Mouse (Mus musculus) spleen, embryonic (tissue): Measurements from ENCODE around the gene Rab15.

Experiments used
- CTCF ChIA-PET: fragments of 350-600 bp; sonication (Branson Sonifier 250); formaldehyde crosslinking; loops from one replicate; lab custom pipeline; 2022; lab: Charles Lee

Rab15 gene

DNA sequence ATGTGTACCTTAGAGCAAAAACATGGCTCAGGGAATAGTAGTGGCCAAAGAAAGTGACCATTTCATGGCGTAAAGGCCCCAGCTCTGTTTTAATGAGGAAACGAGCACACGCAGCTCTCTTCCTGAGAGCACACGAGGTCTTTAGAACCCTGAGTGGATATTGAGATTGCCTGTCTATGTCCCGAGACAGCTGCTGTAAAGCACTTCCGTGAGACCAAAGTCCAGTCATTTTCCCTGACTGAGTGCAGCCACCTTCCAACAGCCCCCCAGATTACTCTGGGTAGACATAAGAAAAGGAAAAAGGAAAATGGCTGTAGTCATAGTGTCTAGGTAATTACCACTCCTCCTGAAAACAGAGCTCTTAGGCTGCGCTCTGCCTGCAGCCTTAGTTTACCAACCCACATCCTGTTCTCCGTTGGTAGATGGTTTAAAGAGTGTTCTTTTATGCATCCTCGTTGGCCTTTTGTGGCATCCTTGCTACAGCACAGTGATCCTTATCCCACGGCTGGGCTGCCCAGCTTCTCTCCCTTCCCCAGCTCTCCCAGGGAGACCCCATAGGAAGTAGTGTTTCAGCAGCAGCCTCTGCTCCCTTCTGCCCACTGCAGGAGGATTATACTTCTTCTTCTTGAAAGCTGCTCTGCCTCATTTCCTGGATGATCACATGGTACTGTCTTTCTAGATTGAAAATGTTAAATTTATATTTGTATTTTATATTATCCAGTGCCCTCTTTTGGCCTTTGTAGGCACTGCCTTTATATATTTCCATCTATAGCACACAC, 44.2 kb downstream of the Rab15 start:
- CTCF ChIA-PET = no interaction called here

DNA sequence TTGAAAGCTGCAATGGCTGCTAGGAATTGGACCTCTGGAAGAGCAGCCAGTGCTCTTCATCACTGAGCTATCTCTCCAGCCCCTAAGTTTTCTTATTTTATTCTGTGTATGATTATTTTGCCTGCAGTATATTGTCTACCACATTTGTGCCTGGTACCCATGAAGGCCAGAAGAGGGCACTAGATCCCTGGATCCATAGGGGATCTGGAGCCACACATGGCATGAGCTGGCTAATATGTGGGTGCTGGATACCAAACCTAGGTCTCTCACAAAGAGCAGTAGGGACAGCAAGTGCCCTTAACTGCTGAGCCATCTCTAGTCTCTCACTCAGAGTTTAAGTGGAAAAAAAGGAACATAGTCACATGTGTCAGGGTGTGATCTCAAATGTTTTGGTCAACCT, 44.9 kb downstream of the Rab15 start:
- CTCF ChIA-PET = no interaction called here

DNA sequence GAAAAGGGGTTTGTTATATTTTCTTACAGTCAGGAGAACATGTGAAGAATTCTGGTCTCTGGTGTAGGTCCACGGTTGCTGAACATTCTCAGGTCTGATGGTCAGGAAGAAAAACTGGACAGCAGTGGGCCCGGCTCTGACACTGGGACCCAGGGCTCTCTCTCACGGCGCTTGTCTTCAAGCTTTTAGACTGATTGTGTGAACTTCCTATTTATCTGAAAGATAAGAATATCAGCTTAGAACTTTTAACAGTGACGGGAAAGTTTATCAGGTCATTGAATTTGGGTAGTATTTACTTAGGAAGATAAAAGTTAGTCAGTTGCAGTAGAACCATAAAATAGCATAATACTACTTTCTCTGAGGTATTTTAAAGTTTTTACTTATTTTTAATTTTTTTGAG, 45.8 kb downstream of the Rab15 start:
- CTCF ChIA-PET = no interaction called here

DNA sequence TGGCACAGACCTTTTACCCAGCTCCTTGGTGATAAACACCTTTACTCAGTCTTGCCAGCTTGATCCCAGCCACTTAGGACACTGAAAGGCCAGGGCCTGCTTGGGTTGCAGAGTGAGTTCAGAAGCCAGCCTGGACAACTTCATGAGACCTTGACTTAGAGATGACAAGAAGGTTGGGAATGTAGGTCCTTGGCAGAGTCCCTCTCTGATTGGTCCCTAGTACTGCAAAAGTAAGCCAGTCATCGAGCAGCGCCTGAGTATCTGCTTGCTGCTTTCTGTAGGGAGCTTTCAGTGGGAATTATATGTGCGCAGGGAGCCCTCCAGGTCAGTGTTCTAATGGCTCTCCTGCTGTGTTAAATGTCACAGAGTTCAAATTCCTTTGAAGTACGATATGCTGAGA, 47.6 kb downstream of the Rab15 start:
- CTCF ChIA-PET = no interaction called here

DNA sequence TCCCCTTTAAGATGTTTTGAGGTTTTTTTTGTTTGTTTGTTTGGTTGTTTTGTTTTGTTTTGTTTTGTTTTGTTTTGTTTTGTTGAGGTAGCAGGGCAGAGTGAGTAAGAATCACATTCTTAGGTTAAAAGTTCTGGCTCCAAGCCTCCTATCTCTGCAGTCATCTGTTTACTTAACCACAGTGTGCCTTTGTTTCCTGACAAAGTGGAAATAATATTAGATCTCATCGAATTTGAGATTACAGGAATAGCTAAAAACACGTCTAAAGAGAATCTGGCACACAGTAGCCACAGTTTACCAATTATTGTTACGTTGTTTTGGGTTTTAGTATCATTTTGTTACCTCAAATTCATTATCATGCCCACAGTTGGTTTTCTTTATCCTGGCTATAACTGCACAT, 48.1 kb downstream of the Rab15 start:
- CTCF ChIA-PET = interaction anchor here (0.5 kb wide), 1 partner anchor 43 kb away, joined by 3 read pairs; no protein-coding TSS in a partner anchor

DNA sequence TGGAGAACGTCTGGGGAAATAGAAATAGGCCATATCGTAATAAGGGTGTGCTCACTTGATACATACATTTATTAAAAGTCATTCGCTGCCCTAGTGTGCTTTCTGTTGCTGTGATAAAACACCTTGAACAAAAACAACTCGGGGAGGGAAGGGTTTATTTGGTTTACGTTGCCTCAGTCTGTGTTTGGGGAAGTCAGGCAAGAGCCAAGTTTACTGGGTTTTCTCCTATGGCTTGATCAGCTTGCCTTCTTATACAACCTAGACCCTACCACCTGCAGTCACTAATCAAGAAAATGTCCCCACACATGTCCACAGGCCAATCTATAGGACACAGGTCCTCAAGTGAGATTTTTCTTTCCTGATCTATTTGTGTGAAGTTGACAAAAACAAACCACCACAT, 51.2 kb downstream of the Rab15 start:
- CTCF ChIA-PET = no interaction called here

DNA sequence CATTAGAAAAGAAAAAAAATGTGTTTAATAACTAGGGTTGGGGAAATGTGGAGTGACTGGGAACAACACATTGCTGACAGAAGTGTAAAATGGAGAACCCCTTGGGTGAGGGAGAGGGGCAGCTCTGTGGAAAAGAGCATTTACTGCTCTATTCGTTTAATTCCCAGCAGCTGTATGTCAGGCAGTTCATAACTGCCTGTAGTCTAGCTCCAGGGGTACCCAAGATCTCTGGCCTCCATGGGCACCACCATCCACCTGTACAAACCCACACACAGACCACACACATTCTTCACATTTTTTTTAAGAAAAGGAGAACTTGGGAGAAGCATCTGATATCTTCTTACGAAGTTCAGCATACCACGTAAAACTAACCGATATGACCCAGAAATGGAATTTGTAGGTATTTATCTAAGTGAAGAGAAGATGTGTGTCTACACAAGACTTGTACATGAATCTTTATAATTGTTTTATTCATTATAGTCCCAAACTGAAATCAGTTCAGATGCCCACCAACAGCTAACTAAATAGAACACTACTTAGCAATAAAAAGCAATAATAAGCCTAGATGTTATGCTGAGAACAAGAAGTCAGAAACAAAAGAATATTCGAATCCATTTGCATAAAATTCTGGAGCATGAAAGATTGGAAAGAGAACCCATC, 51.7 kb downstream of the Rab15 start:
- CTCF ChIA-PET = no interaction called here

DNA sequence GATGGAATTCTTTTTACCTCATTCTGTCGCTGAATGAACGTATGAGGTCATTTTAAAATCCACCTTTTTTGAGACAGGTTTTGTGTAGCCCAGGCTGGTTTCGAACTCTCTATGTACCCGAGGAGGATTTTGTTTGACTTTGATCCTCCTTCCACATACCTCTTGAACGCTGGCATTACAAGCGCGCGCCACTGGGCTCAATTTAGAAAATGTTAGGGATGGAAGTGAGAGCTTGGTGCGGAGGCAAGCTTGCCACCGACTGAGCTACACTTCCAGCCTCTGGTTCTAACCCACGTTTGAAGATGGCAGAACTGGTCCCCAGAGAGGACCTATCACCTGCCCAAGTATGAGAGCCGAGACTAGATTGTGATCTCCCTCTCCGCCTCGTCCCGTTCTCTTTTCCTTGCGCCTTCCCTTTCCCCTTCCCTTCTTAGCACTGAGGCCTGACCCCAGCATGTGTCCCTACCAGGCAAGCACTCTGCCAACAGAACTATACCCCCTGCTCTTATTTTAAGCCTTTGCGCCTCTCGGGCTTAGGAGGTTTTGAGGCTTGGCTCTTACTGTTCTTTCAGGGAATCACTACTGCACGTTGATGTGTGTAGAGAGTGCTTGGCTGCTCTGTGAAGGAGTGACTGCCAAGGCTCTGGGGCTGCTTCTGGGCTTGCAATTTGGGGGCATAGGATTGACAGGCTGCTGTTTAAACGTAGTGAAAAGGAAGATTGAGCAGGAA, 56.6 kb downstream of the Rab15 start:
- CTCF ChIA-PET = no interaction called here

DNA sequence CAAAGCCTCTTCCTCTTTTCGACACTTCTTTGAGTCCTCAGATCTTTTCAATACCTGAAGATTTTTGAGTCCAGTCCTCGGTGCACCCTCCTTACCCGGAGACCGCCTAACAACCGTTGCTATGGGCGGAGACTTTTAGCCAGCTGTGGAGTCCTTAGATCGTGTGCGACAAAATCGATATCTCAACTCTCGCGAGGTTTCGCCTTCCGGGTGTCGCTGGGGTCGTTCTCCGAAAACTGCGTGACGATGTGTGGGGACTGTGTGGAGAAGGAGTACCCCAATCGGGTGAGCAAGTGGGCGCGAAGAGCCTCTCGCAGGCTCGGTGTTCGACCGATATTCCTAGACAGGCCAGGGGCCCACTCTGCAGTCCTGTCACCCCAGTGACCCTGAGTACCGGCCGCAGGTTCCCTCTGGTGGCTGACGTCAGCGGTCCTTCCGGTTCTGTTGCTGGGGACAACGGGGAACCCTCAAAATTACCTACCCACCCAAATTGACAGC, 57.3 kb downstream of the Rab15 start, which contains the start of the genes Churc1 and Fntb:
Churc1 (plus strand) TSS at position 185 of the 498 bp plus-strand sequence.
Fntb (plus strand) TSS at position 236 of the 498 bp plus-strand sequence.
- CTCF ChIA-PET = no interaction called here

DNA sequence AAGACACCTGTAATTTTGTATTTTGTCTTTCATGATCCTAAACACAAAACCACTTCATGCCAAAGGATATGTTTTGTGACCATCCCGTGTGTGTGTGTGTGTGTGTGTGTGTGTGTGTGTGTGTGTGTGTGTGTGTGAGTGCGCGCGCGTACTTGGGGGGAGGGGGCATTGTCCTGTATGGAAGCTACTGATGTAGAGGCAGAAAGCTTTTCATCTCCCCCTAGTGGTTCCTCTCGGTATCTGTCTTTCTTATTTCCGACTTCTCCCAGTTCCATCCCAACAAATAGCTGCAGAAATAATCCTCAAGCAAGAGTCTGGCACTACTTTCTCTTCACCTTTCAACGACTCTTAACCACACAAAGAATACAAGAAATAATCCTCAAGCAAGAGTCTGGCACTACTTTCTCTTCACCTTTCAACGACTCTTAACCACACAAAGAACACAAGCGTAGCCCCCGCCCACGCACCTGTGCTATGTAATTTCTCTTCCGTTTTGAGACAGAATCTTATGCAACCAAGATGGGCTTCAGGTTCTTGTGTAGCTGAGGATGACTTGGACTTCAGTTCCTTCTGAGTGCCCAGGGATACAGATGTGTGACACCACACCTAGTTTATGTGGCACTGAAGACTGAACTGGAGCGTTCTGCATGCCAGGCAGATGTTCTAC, 69.9 kb downstream of the Rab15 start:
- CTCF ChIA-PET = interaction anchor here (0.6 to 0.7 kb wide), 3 partner anchors 30 to 104 kb away, joined by 3 to 18 read pairs (median 8); no protein-coding TSS in a partner anchor

DNA sequence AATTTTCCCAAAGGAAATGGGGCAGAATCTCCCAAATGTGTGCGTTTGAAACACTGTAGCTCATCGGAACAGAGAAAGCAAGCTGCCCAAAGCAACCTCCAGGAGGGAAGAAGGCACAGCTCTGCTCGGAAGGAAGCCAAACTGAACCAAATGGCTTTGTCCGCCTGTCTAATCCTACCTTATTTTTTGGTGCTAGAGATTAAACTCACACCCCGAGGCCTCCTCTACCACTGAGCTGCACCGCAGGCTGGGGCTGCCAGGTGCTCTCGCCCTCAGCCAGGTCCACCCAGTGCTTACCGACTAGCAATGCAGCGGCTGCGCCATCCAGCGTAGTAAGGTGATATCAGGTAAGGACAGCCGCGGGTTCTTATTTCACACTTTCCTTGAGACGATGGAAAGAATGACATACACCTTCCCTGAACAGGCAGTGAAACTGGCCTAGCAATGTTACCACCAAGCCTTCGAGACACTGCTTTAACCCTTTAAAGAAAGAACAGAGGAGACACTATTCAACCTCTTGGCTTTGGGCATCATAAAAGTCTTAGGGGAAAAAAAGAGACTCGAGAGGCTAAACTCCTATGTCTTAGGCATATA, 71.7 kb downstream of the Rab15 start:
- CTCF ChIA-PET = no interaction called here
